Mouse (Mus musculus) myocyte (in vitro differentiated cells): ENCODE results near the gene Sec61a1.

Experiments
- CEBPB ChIP-seq: IDR thresholded peaks from 2 replicates; pipeline ENCODE4 v1.6.1; 2011; ENCODE audit warnings: mild to moderate bottlenecking, moderate library complexity; ENCODE audit not compliant: poor library complexity, insufficient read depth, severe bottlenecking
- POLR2A ChIP-seq: IDR thresholded peaks from one replicate; pipeline ENCODE4 v1.6.1; 2011; ENCODE audit warnings: low read depth, mild to moderate bottlenecking, control low read depth, moderate library complexity; ENCODE audit not compliant: insufficient read length

- no peak for TF ChIP-seq CEBPB
- no peak for TF ChIP-seq POLR2A
Measured at GRCm38 (mm10) chr6:88489834-88490233, 28.9 kb downstream of the Sec61a1 start.
